Mouse (Mus musculus): ENCODE measurements around the gene Mapk14. TPM values are rescaled to one million over a fixed set of nuclear protein-coding genes. Genes with fewer than 3 reads are reported as not detected.
A peak's percentile ranks its signal among the peaks of the same experiment; 100 is the strongest.

The Mapk14 gene
- polyA plus RNA-seq, 1 experiment from 2014 or later = 55.6 TPM

- Histone ChIP-seq H3K4me1 (peaks cover 46% of the 10 kb centered on the region), H3K27ac (no peak overlapping the region; the same call in 1 of the 2 replicates), H3K27me3 (no peaks in the 10 kb centered on the region), H3K36me3 (0 out of 2 replicates have a peak, but pooled peaks cover 5% of the 10 kb centered on the region), H3K4me2 (no peak overlapping the region), H3K9ac (no peak overlapping the region), H3K4me3 (no peak overlapping the region), H3K9me3 (no peaks in the 10 kb centered on the region)
- 79% methylated on average over 7 of the region's 7 CpGs for WGBS
- no peak for ATAC-seq (ENCODE audit: borderline replicate concordance, extremely low read depth, low FRiP score, low TSS enrichment)
Measured at GRCm38 (mm10) chr17:28699789-28700188, 8.7 kb downstream of the Mapk14 start.

- Histone ChIP-seq H3K27me3 (no peaks in the 10 kb centered on the region), H3K36me3 (0 out of 2 replicates have a peak, but pooled peaks cover 5% of the 10 kb centered on the region), H3K9me3 (no peaks in the 10 kb centered on the region), H3K4me1 (peaks cover 41% of the 10 kb centered on the region), H3K9ac (no peak overlapping the region), H3K27ac (no peak overlapping the region), H3K4me2 (no peak overlapping the region), H3K4me3 (no peak overlapping the region)
- WGBS = 76% methylated on average over 4 of the region's 4 CpGs
- ATAC-seq (ENCODE audit: borderline replicate concordance, extremely low read depth, low FRiP score, low TSS enrichment) = no peak
Measured at GRCm38 (mm10) chr17:28701171-28701570, 10.0 kb downstream of the Mapk14 start.

- Histone ChIP-seq H3K27me3 (no peaks in the 10 kb centered on the region), H3K4me1 (peaks cover 38% of the 10 kb centered on the region), H3K36me3 (0 out of 2 replicates have a peak, but pooled peaks cover 5% of the 10 kb centered on the region), H3K4me2 (no peak overlapping the region), H3K9me3 (no peaks in the 10 kb centered on the region), H3K4me3 (no peak overlapping the region), H3K27ac (no peak overlapping the region), H3K9ac (no peak overlapping the region)
- no peak for ATAC-seq (ENCODE audit: borderline replicate concordance, extremely low read depth, low FRiP score, low TSS enrichment)
- WGBS = 82% methylated on average over 3 of the region's 3 CpGs
Measured at GRCm38 (mm10) chr17:28701737-28702136, 10.6 kb downstream of the Mapk14 start.

- H3K9me3 ChIP-seq = no peaks in the 10 kb centered on the region
- 28% methylated on average over 2 of the region's 2 CpGs for WGBS
- no peak overlapping the region for H3K9ac ChIP-seq
- H3K36me3 ChIP-seq = 0 out of 2 replicates have a peak, but pooled peaks cover 5% of the 10 kb centered on the region
- ATAC-seq (ENCODE audit: borderline replicate concordance, extremely low read depth, low FRiP score, low TSS enrichment) = no peak
- H3K4me1 ChIP-seq = peaks cover 29% of the 10 kb centered on the region
- no peak overlapping the region for H3K4me2 ChIP-seq
- no peak overlapping the region for H3K4me3 ChIP-seq
- no peaks in the 10 kb centered on the region for H3K27me3 ChIP-seq
- H3K27ac ChIP-seq = no peak overlapping the region
Measured at GRCm38 (mm10) chr17:28702646-28703045, 11.5 kb downstream of the Mapk14 start.

GRCm38 (mm10) chr17:28706697-28707096, 15.6 kb downstream of the Mapk14 start:
- Histone ChIP-seq H3K9ac (no peak overlapping the region), H3K9me3 (no peaks in the 10 kb centered on the region), H3K4me3 (no peak overlapping the region), H3K36me3 (no peaks in the 10 kb centered on the region), H3K4me1 (peaks cover 19% of the 10 kb centered on the region), H3K4me2 (no peak overlapping the region), H3K27ac (no peak overlapping the region), H3K27me3 (no peaks in the 10 kb centered on the region)
- 52% methylated on average over 1 of the region's 1 CpGs for WGBS
- no peak for ATAC-seq (ENCODE audit: borderline replicate concordance, extremely low read depth, low FRiP score, low TSS enrichment)

GRCm38 (mm10) chr17:28707136-28707627, 16.1 kb downstream of the Mapk14 start:
- WGBS = 88% methylated on average over 3 of the region's 3 CpGs
- Histone ChIP-seq H3K27me3 (no peaks in the 10 kb centered on the region), H3K4me3 (no peak overlapping the region), H3K9ac (no peak overlapping the region), H3K27ac (no peak overlapping the region), H3K36me3 (no peaks in the 10 kb centered on the region), H3K4me1 (peaks cover 23% of the 10 kb centered on the region), H3K9me3 (no peaks in the 10 kb centered on the region), H3K4me2 (no peak overlapping the region)
- no peak for ATAC-seq (ENCODE audit: borderline replicate concordance, extremely low read depth, low FRiP score, low TSS enrichment)

- no peak overlapping the region for H3K4me3 ChIP-seq
Measured at GRCm38 (mm10) chr17:28707816-28708215, 16.7 kb downstream of the Mapk14 start.

GRCm38 (mm10) chr17:28708989-28709388, 17.9 kb downstream of the Mapk14 start:
- Histone ChIP-seq H3K4me2 (no peak overlapping the region), H3K4me1 (peaks cover 27% of the 10 kb centered on the region), H3K27me3 (no peaks in the 10 kb centered on the region), H3K9me3 (no peaks in the 10 kb centered on the region), H3K36me3 (peaks cover 5% of the 10 kb centered on the region), H3K27ac (no peak overlapping the region), H3K4me3 (no peak overlapping the region), H3K9ac (no peak overlapping the region)
- ATAC-seq (ENCODE audit: borderline replicate concordance, extremely low read depth, low FRiP score, low TSS enrichment) = no peak
- WGBS = 16% methylated on average over 2 of the region's 2 CpGs

More at GRCm38 (mm10) chr17:28707816-28708215, 16.7 kb downstream of the Mapk14 start:
- Histone ChIP-seq H3K27me3 (no peaks in the 10 kb centered on the region), H3K36me3 (no peaks in the 10 kb centered on the region), H3K4me1 (peaks cover 27% of the 10 kb centered on the region), H3K27ac (no peak overlapping the region), H3K9me3 (no peaks in the 10 kb centered on the region), H3K9ac (no peak overlapping the region), H3K4me2 (no peak overlapping the region)
- ATAC-seq (ENCODE audit: borderline replicate concordance, extremely low read depth, low FRiP score, low TSS enrichment) = no peak
- 71% methylated on average over 2 of the region's 2 CpGs for WGBS

GRCm38 (mm10) chr17:28709552-28710290, 18.6 kb downstream of the Mapk14 start:
- Histone ChIP-seq H3K9ac (no peak overlapping the region), H3K36me3 (peaks cover 13% of the 10 kb centered on the region), H3K4me2 (no peak overlapping the region), H3K9me3 (no peaks in the 10 kb centered on the region), H3K4me1 (peaks cover 27% of the 10 kb centered on the region), H3K27ac (no peak overlapping the region), H3K4me3 (no peak overlapping the region), H3K27me3 (no peaks in the 10 kb centered on the region)
- WGBS = 81% methylated on average over 8 of the region's 8 CpGs
- ATAC-seq (ENCODE audit: borderline replicate concordance, extremely low read depth, low FRiP score, low TSS enrichment) = 0 out of 2 replicates have a peak, but pooled peaks have one; percentile 27

GRCm38 (mm10) chr17:28710291-28710688, 19.2 kb downstream of the Mapk14 start:
- 82% methylated on average over 8 of the region's 8 CpGs for WGBS
- Histone ChIP-seq H3K4me2 (no peak overlapping the region), H3K36me3 (peaks cover 18% of the 10 kb centered on the region), H3K9me3 (no peaks in the 10 kb centered on the region), H3K4me3 (no peak overlapping the region), H3K27me3 (no peaks in the 10 kb centered on the region), H3K27ac (no peak overlapping the region), H3K4me1 (peaks cover 26% of the 10 kb centered on the region), H3K9ac (no peak overlapping the region)
- no peak for ATAC-seq (ENCODE audit: borderline replicate concordance, extremely low read depth, low FRiP score, low TSS enrichment)

GRCm38 (mm10) chr17:28711237-28711636, 20.1 kb downstream of the Mapk14 start:
- no peak overlapping the region for H3K9ac ChIP-seq
- no peak overlapping the region for H3K4me3 ChIP-seq
- 88% methylated on average over 6 of the region's 6 CpGs for WGBS
- H3K4me2 ChIP-seq = no peak overlapping the region
- H3K9me3 ChIP-seq = no peaks in the 10 kb centered on the region
- H3K27ac ChIP-seq = no peak overlapping the region
- no peaks in the 10 kb centered on the region for H3K27me3 ChIP-seq
- peaks cover 29% of the 10 kb centered on the region for H3K4me1 ChIP-seq
- no peak for ATAC-seq (ENCODE audit: borderline replicate concordance, extremely low read depth, low FRiP score, low TSS enrichment)
- H3K36me3 ChIP-seq = peaks cover 27% of the 10 kb centered on the region

GRCm38 (mm10) chr17:28712305-28712704, 21.2 kb downstream of the Mapk14 start:
- WGBS = 41% methylated on average over 6 of the region's 6 CpGs
- peaks cover 31% of the 10 kb centered on the region for H3K36me3 ChIP-seq
- H3K4me1 ChIP-seq = peaks cover 26% of the 10 kb centered on the region
- no peak overlapping the region for H3K9ac ChIP-seq
- ATAC-seq (ENCODE audit: borderline replicate concordance, extremely low read depth, low FRiP score, low TSS enrichment) = no peak
- H3K4me2 ChIP-seq = no peak overlapping the region
- H3K27ac ChIP-seq = no peak overlapping the region
- no peaks in the 10 kb centered on the region for H3K27me3 ChIP-seq
- H3K4me3 ChIP-seq = no peak overlapping the region
- no peaks in the 10 kb centered on the region for H3K9me3 ChIP-seq
